Mouse (Mus musculus): ENCODE measurements around the gene Ralbp1. TPM values are rescaled to one million over a fixed set of nuclear protein-coding genes. Genes with fewer than 3 reads are reported as not detected.

The Ralbp1 gene
- polyA plus RNA-seq, 1 experiment = 34.5 TPM

DNA sequence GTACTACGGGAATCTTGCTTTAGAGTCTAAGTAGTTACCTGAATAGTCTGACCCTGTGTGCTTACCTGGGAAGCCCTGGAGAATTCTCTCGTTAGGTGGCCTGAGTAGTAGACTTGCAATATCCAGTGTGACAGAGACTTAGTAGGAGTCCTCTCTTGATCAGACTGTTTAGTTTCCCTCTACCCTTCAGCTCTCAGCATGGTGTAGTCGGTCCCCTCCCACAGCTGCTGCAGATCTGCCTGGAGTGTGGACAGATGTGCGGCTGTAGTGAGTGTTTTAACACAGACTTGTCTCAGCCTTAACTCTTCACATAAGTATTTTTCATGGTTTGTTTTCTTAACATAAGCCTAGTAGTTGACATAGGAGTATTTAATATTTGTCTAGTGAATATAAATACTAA lies 83.6 kb downstream of the Ralbp1 start:
- H3K9me3 ChIP-seq (ENCODE audit: control insufficient read depth, low read length) = no peaks in the 10 kb centered on the region
- H3K27me3 ChIP-seq (ENCODE audit: control insufficient read depth) = no peaks in the 10 kb centered on the region
- peaks cover 14% of the 10 kb centered on the region for H3K36me3 ChIP-seq (ENCODE audit: control insufficient read depth)
- no peak overlapping the region for H3K4me3 ChIP-seq (replicated peaks)
- H3K4me1 ChIP-seq (ENCODE audit: control insufficient read depth) = peaks cover 11% of the 10 kb centered on the region
- TF ChIP-seq GATA1 (IDR thresholded peaks at IDR 0.05; ENCODE audit: low read length) (no peak), TAL1 (IDR thresholded peaks at IDR 0.05; ENCODE audit: low read length) (no peak)

DNA sequence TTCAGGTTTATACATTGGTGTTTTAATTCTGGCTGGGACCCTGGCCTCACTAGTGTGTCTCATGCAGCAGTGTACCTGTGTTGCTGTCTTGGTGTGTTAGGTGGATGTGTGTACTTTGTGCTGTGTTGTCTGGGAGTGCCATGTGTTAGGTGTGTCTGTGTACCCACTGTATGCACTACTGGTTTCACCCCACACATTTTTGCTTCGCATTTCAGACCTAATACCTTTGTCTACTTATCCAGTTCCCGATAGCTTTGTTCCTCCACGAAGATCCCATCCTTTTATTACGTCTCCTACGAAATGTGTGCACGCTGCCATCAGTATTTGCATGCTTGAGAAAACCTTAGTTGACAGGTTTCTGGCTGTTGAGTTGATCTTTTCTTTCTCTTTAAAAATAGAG lies 85.1 kb downstream of the Ralbp1 start:
- no peaks in the 10 kb centered on the region for H3K27me3 ChIP-seq (ENCODE audit: control insufficient read depth)
- peaks cover 10% of the 10 kb centered on the region for H3K36me3 ChIP-seq (ENCODE audit: control insufficient read depth)
- H3K9me3 ChIP-seq (ENCODE audit: control insufficient read depth, low read length) = no peaks in the 10 kb centered on the region
- peaks cover 11% of the 10 kb centered on the region for H3K4me1 ChIP-seq (ENCODE audit: control insufficient read depth)
- H3K4me3 ChIP-seq (replicated peaks) = no peak overlapping the region
- TF ChIP-seq GATA1 (IDR thresholded peaks at IDR 0.05; ENCODE audit: low read length) (no peak), TAL1 (IDR thresholded peaks at IDR 0.05; ENCODE audit: low read length) (no peak)

DNA sequence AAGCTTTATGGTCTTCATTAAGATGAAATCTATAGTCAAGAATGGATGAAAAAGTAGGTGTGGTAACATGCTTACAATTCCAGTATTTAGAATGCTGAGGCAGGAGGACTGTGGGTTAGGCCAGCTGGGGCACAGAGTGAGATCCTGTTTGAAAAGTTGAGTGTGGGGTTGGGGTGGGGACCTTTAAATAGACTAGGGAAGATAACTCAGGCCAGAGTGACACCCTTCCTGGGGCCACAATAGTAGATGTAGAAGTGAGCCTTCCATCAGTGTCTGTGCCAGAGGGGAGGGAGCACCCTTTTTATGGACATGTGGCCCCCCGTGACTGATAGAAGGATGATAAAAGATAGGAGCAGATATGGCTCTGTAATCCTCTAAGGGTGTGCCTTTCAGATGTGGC lies 86.2 kb downstream of the Ralbp1 start:
- Histone ChIP-seq H3K36me3 (ENCODE audit: control insufficient read depth) (peaks cover 13% of the 10 kb centered on the region), H3K4me1 (ENCODE audit: control insufficient read depth) (peaks cover 11% of the 10 kb centered on the region), H3K9me3 (ENCODE audit: control insufficient read depth, low read length) (no peaks in the 10 kb centered on the region), H3K27me3 (ENCODE audit: control insufficient read depth) (no peaks in the 10 kb centered on the region), H3K4me3 (replicated peaks) (no peak overlapping the region)
- no peak for TF ChIP-seq GATA1 (IDR thresholded peaks at IDR 0.05; ENCODE audit: low read length)
- TF ChIP-seq TAL1 (IDR thresholded peaks at IDR 0.05; ENCODE audit: low read length) = no peak

DNA sequence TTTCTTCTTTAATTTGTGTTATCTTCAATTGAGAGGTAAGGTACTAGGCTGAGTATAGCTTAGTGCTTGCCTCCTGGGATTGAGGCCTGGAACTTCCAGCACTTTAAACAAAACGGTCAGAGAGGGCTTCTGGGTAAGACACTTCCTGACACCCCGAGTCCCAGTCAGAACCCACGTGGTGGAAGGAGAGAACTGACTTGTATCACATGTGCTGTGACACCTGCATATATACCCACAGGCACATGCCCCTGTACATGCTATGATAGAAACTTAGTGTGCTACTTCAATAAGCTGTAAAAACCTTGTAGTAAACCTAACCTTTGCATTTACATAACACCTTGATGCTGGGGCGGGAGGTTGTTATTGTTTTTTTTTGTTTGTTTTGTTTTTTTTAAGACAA lies 87.2 kb downstream of the Ralbp1 start:
- Histone ChIP-seq H3K9me3 (ENCODE audit: control insufficient read depth, low read length) (no peaks in the 10 kb centered on the region), H3K36me3 (ENCODE audit: control insufficient read depth) (peaks cover 14% of the 10 kb centered on the region), H3K4me3 (replicated peaks) (no peak overlapping the region), H3K27me3 (ENCODE audit: control insufficient read depth) (no peaks in the 10 kb centered on the region), H3K4me1 (ENCODE audit: control insufficient read depth) (peaks cover 11% of the 10 kb centered on the region)
- no peak for TF ChIP-seq TAL1 (IDR thresholded peaks at IDR 0.05; ENCODE audit: low read length)
- TF ChIP-seq GATA1 (IDR thresholded peaks at IDR 0.05; ENCODE audit: low read length) = no peak

Other genes starting within 250 kb of the Ralbp1 start
- not detected in 2 replicates for gene Txndc2, start 243.6 kb downstream of the Ralbp1 start, polyA plus RNA-seq (2012)
- 0.02 TPM in 1 of 2 replicates, not detected in the other for gene Rab31, start 113.0 kb downstream of the Ralbp1 start, polyA plus RNA-seq (2012)
- 0.14 and 0.99 TPM in 2 replicates for gene Ppp4r1, start 103.2 kb downstream of the Ralbp1 start, polyA plus RNA-seq (2012)
- gene Twsg1, start 65.4 kb upstream of the Ralbp1 start, polyA plus RNA-seq (2012) = 0.20 and 0.31 TPM in 2 replicates
- gene Ankrd12, start 191.3 kb upstream of the Ralbp1 start, polyA plus RNA-seq (2012) = 0.37 and 0.46 TPM in 2 replicates
- gene Ndufv2, start 215.8 kb upstream of the Ralbp1 start, polyA plus RNA-seq (2012) = 8.3 and 11.1 TPM in 2 replicates
- 2.2 and 2.3 TPM in 2 replicates for gene Washc1, start 225.7 kb upstream of the Ralbp1 start, polyA plus RNA-seq (2012)
- gene Ddx11, start 237.7 kb upstream of the Ralbp1 start, polyA plus RNA-seq (2012) = 0.25 and 0.51 TPM in 2 replicates

Measured in erythroblast, embryonic 14.5 days (primary cell).